Mouse (Mus musculus) lung, postnatal 10 days (tissue): ENCODE measurements at regions not wholly inside any gene's neighbourhood (a gene's known extent, or its start where the extent isn't known, plus 50 kb on each side); places are given as distances from the start of the nearest gene placed in this dataset.

ENCODE experiments used
- DNase-seq: peaks from one replicate; pipeline ENCODE4 v3.0.0; 2021

DNA sequence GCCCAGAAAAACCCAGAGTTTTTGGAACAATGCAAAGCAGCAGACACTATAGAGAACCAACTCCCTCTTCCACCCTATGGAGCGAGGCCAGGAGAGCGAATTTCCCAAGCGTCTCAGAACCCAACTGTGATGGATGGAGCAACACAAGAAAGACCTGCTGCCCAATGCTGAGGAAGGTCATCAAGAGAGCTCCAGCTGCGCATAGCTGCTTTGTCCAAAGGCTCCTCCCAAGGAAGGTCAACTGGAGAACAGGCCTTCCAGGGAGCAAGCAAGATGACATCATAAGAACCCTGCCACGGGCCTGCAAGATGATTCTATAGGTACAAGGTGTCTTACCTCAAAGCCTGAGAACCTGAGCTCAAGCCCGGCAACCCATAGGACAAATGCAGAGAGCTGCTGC, 104.5 kb upstream of the Lpar1 start:
- DNase-seq: peak; percentile 11

DNA sequence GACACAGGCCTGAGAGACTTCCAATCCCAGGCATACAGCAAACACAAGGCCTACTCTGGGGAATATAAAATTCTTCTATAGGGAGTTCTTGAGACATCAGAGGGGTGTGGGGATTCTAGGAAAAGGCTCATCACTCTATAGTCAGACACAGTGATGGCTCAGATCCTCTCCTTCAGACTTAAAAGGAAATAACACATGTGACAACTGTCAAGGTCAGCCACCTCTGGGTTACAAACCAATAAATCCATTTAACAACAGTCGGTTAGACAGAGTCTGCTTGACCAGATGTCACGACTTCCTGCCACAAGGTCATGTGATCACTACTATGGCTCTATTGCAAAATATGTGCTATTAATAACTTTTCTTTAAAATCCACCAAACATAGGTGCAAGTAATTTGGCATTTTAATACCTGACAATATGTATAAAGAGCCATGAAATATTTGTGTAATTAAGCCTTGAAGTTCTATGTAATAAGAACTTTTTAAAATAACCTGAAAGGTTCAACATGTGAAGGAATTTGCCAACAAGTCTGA, 94.1 kb upstream of the Lpar1 start:
- no peak for DNase-seq

DNA sequence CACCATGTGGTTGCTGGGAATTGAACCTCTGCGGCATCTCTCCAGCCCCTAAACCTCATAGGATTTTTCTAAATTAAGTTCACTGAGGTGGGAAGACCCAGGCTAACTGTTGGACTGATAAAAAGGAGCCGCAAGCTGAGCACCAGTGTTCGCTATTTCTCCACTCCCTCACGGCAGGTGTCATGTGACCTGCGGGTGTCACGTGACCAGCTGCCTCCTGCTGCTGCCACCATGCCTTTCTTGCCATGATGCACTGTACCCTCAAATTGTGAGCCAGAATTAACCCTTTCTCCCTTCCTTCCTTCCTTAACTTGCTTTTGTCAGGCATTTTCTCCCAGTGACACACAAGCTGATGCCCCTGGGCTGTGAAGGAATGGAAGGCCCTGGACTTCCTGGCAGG, 93.1 kb upstream of the Lpar1 start:
- DNase-seq: no peak

DNA sequence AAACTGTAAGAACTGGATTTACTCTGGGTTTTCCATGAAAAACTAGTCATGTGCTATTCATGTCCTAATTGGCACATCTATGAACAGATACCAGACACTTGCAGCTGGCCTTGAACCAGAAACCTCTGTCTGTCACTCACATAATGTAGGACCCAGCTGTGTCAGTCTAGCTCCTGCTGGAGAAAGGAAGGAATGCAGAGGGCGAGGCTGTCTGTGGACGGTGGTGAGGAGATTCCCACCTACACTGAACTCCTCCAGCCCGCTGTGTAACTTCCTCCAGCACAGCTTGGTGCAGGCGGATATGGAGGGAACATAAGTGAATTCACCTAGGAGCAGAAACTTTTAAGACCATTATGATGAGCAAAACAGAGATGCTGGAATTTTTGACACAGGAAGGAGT, 89.7 kb upstream of the Lpar1 start:
- peak; percentile 12 for DNase-seq

DNA sequence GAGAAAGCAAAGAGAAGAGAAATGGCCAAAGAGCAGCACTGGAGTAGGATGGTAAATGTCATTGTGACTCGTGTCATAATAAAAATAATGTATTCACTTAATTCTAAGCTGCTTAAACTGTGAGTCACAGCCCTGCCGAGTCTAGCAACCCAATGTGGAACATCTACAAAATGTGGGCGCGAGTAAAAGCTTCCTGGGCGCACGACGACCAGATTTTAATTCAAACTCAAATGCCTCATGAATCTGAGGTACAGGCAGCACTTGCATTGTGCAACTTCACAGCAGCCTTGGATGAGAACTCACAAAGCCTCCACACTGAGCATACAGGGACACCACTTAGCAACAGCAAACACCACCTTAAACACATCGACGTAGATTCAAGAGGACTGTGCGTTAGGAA, 88.5 kb upstream of the Lpar1 start:
- no peak for DNase-seq

DNA sequence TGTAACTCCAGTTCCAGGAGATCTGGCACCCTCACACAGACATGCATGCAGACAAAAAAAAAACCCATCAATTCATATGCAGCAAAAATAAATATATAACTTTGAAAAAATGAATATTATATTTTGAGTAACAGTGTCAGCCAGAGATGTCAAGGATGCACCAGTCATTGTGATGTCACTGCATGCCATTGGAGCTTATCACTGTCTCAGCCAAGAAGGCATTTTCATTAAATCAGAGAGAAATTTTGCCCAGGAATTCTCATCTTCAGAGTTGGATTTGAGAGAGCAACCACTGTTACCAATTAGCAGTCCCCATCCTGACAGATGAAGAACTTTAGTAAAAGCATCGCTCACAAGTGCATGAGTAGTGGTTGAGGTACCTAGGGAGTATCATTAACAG, 79.0 kb upstream of the Lpar1 start:
- no peak for DNase-seq

DNA sequence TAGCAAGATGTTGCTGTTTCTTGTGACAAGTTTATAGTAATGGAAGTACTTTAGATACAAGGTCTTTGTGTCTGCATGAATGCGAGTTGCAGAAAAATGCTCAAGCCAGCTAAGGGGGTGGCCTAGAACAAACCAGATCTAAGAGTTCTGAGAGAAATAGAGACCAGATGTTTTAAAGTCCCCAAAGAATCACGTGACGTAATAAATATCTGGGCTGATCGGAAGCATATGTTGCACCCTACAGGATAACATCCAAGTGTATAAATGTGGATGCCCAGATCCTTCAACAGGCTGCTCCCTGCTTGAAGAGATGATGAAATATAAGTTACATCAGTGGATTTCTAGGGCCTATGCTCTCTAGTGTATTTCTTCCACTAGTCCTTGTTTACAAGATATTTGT, 77.7 kb upstream of the Lpar1 start:
- DNase-seq: no peak

DNA sequence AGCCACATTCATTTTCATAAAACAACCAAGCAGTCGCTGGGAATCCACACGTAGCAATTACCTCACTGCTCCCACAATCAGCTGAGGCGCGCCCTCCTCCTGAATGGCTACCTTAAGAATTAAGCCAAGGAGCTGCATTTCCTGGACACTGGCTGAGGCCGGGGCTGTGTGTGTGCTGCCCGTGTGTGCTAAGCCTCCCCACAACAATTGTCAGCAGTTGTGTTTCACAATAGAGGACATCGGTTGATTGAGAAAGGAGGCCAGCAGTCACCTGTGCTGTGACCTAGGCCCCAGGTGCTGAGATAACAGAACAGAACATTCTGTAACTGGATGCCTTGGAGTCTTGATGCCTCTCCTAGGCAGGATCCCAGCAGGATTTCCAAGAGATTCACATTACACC, 73.3 kb upstream of the Lpar1 start:
- DNase-seq: no peak

DNA sequence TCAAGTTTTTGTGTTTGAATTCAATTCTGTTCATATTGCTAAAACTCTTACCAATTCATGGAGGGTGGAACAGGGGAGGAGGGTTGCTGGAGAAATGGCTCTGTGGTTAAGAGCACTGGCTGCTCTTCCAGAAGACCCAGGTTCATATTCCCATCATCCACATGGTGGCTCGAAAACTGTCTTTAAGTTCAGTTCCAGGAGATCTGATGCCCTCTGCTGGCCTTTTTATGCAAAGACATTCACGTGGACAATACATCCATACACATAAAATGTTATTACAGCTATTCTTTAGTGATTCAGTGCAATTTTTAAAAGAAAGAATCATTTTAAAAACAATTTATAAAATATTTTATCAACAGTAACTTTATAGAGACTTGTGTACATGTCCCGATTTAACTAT, 70.4 kb upstream of the Lpar1 start:
- no peak for DNase-seq

DNA sequence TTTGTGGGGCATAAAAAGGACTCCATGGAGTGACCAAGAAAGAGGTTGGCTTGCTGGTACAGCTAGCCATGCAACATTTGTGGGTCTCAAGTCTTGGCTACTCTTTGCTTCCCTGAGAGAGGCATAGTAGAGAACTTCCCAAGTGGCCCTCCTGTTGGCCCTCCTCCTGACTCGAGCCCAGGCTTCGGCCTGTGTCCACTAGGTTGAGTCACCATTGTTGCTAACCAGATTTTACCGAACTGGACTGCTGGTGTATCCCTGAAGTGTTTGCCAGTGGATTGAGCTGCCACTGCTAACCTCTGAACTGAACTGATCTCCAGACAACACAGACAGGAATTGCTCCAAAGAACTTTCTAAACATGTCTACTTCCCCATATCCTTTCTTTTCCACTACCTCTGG, 66.9 kb upstream of the Lpar1 start:
- no peak for DNase-seq

DNA sequence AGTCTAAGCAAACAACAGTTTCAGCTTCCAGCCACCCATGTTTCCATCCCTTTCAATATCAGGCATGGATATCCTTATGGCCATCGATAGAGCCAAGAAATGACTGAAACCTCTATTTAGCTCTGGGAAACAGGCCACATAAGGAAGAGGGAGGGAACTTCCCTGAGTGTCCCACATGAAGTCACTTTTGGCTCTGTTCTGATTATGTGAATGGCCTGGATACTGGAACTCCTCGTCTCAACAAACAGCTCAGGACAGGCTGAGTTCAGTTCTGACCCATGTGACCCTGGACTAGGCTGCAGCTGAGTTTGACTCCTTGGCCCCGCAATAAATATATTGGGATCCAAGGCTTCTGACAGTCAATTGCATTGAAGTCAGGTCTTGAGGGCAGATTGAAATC, 63.6 kb upstream of the Lpar1 start:
- peak; percentile 43 for DNase-seq

DNA sequence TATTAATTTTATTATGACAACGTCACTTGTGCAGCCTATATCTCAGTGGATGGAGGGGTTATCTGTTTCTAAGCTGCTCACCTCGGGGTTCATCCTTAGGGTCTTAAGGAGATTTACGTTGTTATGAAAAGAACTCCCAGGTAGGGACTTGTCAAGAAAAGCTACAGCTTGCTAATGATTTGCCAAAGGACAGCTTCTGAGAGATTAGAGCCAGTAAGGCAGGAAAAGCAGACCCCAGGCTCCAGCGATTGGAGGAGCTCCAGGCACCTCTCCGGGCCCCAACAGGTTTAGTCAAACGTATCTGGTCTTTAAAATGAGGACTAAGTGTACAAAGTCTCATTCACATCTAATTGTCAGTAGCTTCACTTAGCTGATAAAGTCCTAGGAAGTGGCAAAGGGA, 59.8 kb upstream of the Lpar1 start:
- DNase-seq: no peak

DNA sequence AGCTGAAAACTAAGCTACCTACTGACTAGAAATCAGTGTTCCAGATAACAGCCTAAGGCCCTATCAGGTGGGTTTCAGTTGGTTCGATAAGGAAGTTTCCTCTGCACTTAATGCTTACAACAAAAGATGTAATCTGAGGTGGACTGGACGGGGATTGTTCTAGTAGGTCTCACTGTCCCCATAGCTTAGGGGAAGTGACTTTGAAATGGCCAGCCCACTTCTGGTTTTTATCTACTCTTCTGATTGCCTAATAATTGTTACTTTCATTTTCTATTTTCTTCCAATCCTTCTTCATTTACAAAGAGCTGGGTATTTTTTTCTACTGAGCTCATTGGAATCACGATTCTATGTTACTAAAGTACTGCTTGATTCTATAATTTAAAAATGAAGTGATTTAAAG, 59.3 kb upstream of the Lpar1 start:
- no peak for DNase-seq

DNA sequence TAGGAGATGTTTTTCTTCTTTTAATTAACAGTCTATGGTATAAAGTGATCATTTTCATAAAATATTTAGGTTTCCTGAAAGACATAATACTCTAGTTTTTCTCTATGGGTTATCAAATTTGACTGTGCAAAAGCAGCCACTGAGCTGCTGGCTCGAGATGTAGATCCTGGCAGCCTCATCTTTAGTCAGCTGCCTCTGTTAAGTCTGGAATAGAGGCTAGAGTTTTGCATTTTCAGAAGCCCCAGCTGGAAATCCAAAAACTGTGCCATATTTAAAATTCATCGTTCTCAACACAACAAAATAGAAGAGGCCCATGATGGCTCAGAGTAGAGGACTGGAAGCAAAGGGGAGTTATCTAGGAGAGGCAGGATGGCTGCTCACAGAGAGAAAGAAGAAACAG, 53.8 kb upstream of the Lpar1 start:
- no peak for DNase-seq

DNA sequence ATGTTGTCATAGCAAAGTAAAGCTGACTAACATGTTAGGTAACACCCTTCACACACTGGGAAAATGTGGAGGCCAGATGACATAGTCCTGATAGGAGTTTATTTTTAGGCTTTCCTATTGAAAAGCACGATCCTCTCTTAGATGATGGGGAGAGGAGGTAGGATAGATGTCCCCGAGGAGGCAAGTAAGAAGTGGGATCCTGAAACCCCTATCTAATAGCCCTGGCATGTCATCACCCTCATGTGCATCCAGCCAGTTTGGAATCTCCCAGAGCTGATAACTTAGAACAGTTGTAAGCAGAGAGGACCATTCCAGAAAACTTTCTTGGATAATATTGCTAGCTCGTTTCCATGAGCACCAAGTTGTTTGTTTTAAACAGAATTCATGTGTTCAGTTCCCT, 52.2 kb upstream of the Lpar1 start:
- DNase-seq: peak; percentile 36
